Mouse (Mus musculus) brain, embryonic 14.5 days (tissue): Measurements from ENCODE around the gene Ppara.

Source experiments
- CTCF ChIP-seq: fragments of 200-500 bp; IDR thresholded peaks from 2 replicates; pipeline ENCODE4 v1.5.1; 2012; ENCODE audit warnings: inconsistent platforms, mild to moderate bottlenecking, moderate library complexity, borderline replicate concordance; ENCODE audit not compliant: insufficient read depth, insufficient read length; ENCODE audit errors: extremely low read depth
- POLR2A ChIP-seq: fragments of 200-500 bp; IDR thresholded peaks from 2 replicates; pipeline ENCODE4 v1.6.1; 2012; ENCODE audit warnings: mild to moderate bottlenecking, inconsistent platforms, borderline replicate concordance; ENCODE audit not compliant: poor library complexity, insufficient read depth, insufficient read length, severe bottlenecking; ENCODE audit errors: extremely low read depth

DNA sequence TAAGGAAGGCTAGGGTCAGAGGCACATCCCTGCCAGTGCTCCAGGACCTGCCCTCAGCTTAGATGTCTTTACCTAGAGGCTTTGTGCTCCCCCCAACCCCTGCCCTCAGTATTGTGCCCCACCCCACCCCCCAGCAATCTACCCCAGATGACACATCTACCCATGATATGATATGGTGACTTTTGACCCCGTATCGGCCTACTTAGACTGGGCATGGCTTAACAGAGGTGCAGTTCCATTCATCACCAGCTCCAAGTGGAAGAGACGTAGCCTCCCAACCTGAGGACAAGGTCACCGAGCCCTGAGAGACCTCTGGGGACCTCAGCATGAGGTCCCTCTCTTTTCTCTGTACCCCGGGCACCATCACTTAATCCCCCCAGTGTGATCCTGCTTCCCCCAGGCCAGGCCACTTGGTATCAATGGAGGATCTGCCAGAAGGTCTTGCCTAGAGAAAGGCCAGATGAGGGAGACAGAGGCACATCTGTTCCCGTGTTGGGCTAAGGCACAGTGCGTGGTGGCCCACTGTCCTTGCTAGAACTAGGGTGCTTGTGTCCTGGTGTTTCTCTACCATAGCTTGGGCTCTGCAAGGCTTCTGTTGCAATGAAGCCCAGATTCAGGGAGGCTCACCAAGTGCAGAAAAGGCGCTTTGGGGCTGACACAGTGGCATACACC, 30.3 kb upstream of the Ppara start:
- no peak for TF ChIP-seq CTCF
- TF ChIP-seq POLR2A, result no peak
